Mouse (Mus musculus): ENCODE results near the gene Tbcb. TPM values are rescaled to one million over a fixed set of nuclear protein-coding genes. Genes with fewer than 3 reads are reported as not detected.
"Not testable (repeated sequence)": the region's sequence is repeated elsewhere in the genome, so short reads cannot be mapped to it uniquely, and the experiment has no call there.

The Tbcb gene
- polyA plus RNA-seq, 1 experiment from 2014 or later, result 260 TPM

GRCm38 (mm10) chr7:30216723-30217151 lies 15.3 kb downstream of the Tbcb start:
- H3K36me3 ChIP-seq (ENCODE audit: control insufficient read depth, insufficient read depth, low read length), result no peaks in the 10 kb centered on the region
- H3K27ac ChIP-seq (ENCODE audit: low read depth, low read length), result no peak overlapping the region
- no peak overlapping the region for H3K9ac ChIP-seq (ENCODE audit: low read length)
- peaks cover 7% of the 10 kb centered on the region; the same call in 1 of the 2 replicates for H3K4me1 ChIP-seq (ENCODE audit: control insufficient read depth, insufficient read depth, low read length)
- H3K9me3 ChIP-seq (ENCODE audit: control insufficient read depth, low read length), result no peaks in the 10 kb centered on the region
- under 1% methylated on average over 15 of the region's 16 CpGs for WGBS
- H3K4me2 ChIP-seq, result peak overlapping the region; percentile 35; the same call in 1 of the 2 replicates
- H3K4me3 ChIP-seq (ENCODE audit: low read depth, low read length), result no peak overlapping the region
- peak; percentile 81 for ATAC-seq (ENCODE audit: low FRiP score)
- peak; percentile 99 for DNase-seq (ENCODE audit: low spot score, missing footprints)
- H3K27me3 ChIP-seq (ENCODE audit: control insufficient read depth, insufficient read depth, low read length), result no peaks in the 10 kb centered on the region

DNA sequence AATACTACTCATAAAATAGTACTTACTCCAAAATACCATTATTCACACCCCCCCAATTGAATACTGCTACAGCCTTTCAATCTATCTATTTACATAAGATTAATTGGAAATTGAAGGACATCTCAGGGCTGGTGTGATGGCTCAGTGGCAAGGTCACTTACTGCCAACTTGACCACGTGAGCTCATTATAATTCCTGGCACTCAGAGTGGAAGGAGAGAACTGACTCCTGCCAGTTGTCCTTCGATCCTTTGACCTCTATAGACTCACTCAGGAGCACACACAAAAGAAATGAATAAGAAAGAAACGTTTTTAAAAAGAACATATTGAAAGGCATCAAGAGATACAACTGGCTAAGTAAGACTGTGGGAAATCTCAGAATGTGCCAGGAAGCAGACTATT lies 16.2 kb downstream of the Tbcb start:
- Histone ChIP-seq H3K27ac (ENCODE audit: low read depth, low read length) (no peak overlapping the region), H3K4me2 (no peak overlapping the region), H3K27me3 (ENCODE audit: control insufficient read depth, insufficient read depth, low read length) (no peaks in the 10 kb centered on the region), H3K4me3 (ENCODE audit: low read depth, low read length) (no peak overlapping the region), H3K36me3 (ENCODE audit: control insufficient read depth, insufficient read depth, low read length) (no peaks in the 10 kb centered on the region), H3K9ac (ENCODE audit: low read length) (no peak overlapping the region), H3K4me1 (ENCODE audit: control insufficient read depth, insufficient read depth, low read length) (peaks cover 7% of the 10 kb centered on the region; the same call in 1 of the 2 replicates), H3K9me3 (ENCODE audit: control insufficient read depth, low read length) (no peaks in the 10 kb centered on the region)
- 73% methylated on average over 3 of the region's 3 CpGs for WGBS
- ATAC-seq (ENCODE audit: low FRiP score) (no peak), DNase-seq (ENCODE audit: low spot score, missing footprints) (peak; percentile 26)

DNA sequence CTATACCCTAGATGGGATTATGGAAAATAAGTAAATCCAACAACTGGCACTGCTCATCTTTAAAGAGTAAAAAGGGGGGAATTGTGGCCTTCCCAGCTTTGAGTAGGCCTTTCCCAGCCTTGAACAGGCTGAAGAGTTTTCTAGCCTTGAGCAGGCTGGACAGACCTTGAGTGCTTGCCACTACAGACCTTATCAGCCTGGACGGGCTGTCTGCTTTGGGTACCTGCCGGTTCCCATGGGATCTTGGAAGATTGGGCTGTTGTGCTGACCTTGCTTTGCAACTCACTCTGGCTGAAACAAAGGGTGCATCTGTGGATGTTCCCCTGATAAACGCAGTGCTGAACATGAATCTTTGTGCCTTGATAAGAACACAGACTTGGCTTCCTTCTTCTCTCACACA lies 18.2 kb downstream of the Tbcb start:
- Histone ChIP-seq H3K9ac (ENCODE audit: low read length) (no peak overlapping the region), H3K9me3 (ENCODE audit: control insufficient read depth, low read length) (no peaks in the 10 kb centered on the region), H3K36me3 (ENCODE audit: control insufficient read depth, insufficient read depth, low read length) (no peaks in the 10 kb centered on the region), H3K4me2 (no peak overlapping the region), H3K27ac (ENCODE audit: low read depth, low read length) (no peak overlapping the region), H3K4me1 (ENCODE audit: control insufficient read depth, insufficient read depth, low read length) (no peaks in the 10 kb centered on the region), H3K27me3 (ENCODE audit: control insufficient read depth, insufficient read depth, low read length) (no peaks in the 10 kb centered on the region), H3K4me3 (ENCODE audit: low read depth, low read length) (no peak overlapping the region)
- 89% methylated on average over 3 of the region's 3 CpGs for WGBS
- no peak for DNase-seq (ENCODE audit: low spot score, missing footprints)
- no peak for ATAC-seq (ENCODE audit: low FRiP score)

GRCm38 (mm10) chr7:30211025-30211424 lies 21.0 kb downstream of the Tbcb start:
- Histone ChIP-seq H3K36me3 (ENCODE audit: control insufficient read depth, insufficient read depth, low read length) (no peaks in the 10 kb centered on the region), H3K4me1 (ENCODE audit: control insufficient read depth, insufficient read depth, low read length) (no peaks in the 10 kb centered on the region), H3K27ac (ENCODE audit: low read depth, low read length) (no peak overlapping the region), H3K4me2 (no peak overlapping the region), H3K9me3 (ENCODE audit: control insufficient read depth, low read length) (no peaks in the 10 kb centered on the region), H3K4me3 (ENCODE audit: low read depth, low read length) (no peak overlapping the region), H3K27me3 (ENCODE audit: control insufficient read depth, insufficient read depth, low read length) (no peaks in the 10 kb centered on the region), H3K9ac (ENCODE audit: low read length) (no peak overlapping the region)
- ATAC-seq (ENCODE audit: low FRiP score) (no peak), DNase-seq (ENCODE audit: low spot score, missing footprints) (peak; percentile 51)
- WGBS, result 25% methylated on average over 4 of the region's 4 CpGs

DNA sequence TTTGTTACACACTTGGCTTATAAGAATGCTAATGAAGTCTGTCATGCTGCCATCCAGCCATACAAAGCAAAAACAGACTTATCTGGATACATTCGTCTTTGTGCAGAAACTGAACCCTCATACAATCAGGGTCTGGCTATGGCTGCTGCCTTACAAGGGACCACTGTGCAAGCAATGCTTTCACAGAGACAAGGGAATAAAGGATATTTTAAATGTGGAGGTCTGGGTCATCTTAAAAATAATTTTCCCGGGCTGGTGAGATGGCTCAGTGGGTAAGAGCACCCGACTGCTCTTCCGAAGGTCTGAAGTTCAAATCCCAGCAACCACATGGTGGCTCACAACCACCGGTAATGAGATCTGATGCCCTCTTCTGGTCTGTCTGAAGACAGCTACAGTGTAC lies 25.7 kb downstream of the Tbcb start:
- H3K27me3 ChIP-seq (ENCODE audit: control insufficient read depth, insufficient read depth, low read length); H3K36me3 ChIP-seq (ENCODE audit: control insufficient read depth, insufficient read depth, low read length); H3K4me1 ChIP-seq (ENCODE audit: control insufficient read depth, insufficient read depth, low read length); ATAC-seq (ENCODE audit: low FRiP score); H3K27ac ChIP-seq (ENCODE audit: low read depth, low read length); H3K9ac ChIP-seq (ENCODE audit: low read length); H3K4me2 ChIP-seq; H3K9me3 ChIP-seq (ENCODE audit: control insufficient read depth, low read length); H3K4me3 ChIP-seq (ENCODE audit: low read depth, low read length): not testable (repeated sequence)
- DNase-seq (ENCODE audit: low spot score, missing footprints), result peak; percentile 53
- 59% methylated on average over 5 of the region's 5 CpGs for WGBS

DNA sequence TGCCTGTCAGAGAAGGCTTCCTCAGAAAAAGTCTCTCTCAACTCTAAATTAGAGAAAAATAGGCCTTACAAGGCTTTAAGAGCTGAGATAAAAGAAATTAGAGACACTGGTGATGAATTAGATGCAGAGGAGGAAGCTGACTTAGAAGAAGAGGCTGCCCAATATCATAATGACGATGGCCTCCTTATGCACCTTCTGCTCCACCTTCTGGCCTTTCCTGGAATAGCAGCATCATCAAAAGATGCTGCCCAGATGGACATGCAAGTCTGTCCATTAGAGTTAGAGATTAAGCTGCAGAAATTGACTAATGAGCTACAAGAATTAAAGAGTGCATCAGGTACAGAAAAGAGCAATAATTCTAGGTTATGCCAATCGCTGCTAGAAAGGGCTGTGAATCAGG lies 26.7 kb downstream of the Tbcb start:
- H3K9ac ChIP-seq (ENCODE audit: low read length), result no peak overlapping the region
- 4% methylated on average over 2 of the region's 2 CpGs for WGBS
- ATAC-seq (ENCODE audit: low FRiP score) (no peak), DNase-seq (ENCODE audit: low spot score, missing footprints) (peak; percentile 95)
- no peaks in the 10 kb centered on the region for H3K9me3 ChIP-seq (ENCODE audit: control insufficient read depth, low read length)
- no peak overlapping the region for H3K4me2 ChIP-seq
- H3K4me1 ChIP-seq (ENCODE audit: control insufficient read depth, insufficient read depth, low read length), result peaks cover 4% of the 10 kb centered on the region
- no peak overlapping the region for H3K4me3 ChIP-seq (ENCODE audit: low read depth, low read length)
- H3K27ac ChIP-seq (ENCODE audit: low read depth, low read length), result no peak overlapping the region
- no peaks in the 10 kb centered on the region for H3K36me3 ChIP-seq (ENCODE audit: control insufficient read depth, insufficient read depth, low read length)
- H3K27me3 ChIP-seq (ENCODE audit: control insufficient read depth, insufficient read depth, low read length), result no peaks in the 10 kb centered on the region

DNA sequence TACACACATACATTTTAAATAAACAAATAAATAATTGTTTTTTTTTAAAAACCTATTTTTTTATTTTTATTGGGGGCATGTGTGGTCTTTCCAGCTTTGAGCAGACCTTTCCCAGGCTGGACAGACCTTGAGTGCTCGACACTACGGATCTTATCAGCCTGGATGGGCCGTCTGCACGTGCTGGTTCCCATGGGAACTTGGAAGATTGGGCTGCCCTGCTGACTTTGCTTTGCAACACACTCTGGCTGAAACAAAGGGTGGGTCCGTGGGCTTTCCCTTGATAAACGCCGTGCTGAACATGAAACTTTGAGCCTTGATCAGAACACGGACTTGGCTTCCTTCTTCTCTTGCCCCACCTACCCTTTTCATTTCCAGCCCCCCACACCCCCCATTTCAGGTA lies 27.7 kb downstream of the Tbcb start:
- Histone ChIP-seq H3K27ac (ENCODE audit: low read depth, low read length) (no peak overlapping the region; the same call in 1 of the 2 replicates), H3K4me3 (ENCODE audit: low read depth, low read length) (no peak overlapping the region), H3K4me2 (no peak overlapping the region), H3K36me3 (ENCODE audit: control insufficient read depth, insufficient read depth, low read length) (no peaks in the 10 kb centered on the region), H3K9ac (ENCODE audit: low read length) (no peak overlapping the region), H3K4me1 (ENCODE audit: control insufficient read depth, insufficient read depth, low read length) (peaks cover 4% of the 10 kb centered on the region), H3K9me3 (ENCODE audit: control insufficient read depth, low read length) (no peaks in the 10 kb centered on the region), H3K27me3 (ENCODE audit: control insufficient read depth, insufficient read depth, low read length) (no peaks in the 10 kb centered on the region)
- WGBS, result 24% methylated on average over 8 of the region's 8 CpGs
- ATAC-seq (ENCODE audit: low FRiP score) (no peak), DNase-seq (ENCODE audit: low spot score, missing footprints) (no peak)

DNA sequence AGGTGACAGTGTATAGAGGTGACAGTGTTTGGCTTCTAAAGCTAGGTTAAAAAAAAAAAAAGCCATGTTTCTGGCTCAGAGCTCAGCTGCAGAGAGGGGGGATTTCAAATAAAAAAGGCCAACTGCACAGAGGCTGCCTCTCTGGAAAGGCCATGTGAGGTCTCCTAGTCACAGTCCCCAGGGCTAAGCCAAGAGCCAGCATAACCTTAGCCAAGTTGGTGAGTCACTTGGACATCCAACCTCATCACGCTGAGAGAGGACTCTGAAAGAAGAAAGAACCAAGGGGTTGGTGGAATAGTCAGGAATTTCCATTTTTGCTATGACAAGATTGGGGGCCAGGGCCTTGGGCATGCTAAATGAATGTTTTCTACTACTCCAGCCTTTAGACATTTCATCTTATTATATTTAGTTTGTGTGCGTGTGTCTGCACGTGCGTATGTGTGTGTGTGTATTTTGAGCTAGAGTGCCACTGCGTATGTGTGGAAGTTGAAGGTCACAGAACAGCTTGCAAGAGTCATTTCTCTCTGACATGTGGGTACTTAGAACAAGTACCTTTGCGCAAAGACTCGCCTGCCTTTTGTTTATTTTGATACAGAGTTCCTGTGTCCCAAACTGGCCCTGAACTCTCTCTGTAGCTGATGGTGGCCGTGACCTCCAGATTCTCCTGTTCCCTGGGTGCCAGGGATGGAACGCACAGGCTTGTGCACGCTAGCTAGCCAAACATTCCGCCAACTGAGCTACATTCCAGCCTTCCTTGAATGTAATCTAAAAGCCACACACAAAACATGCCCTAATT lies 29.0 kb downstream of the Tbcb start:
- Histone ChIP-seq H3K4me2 (no peak overlapping the region), H3K4me1 (ENCODE audit: control insufficient read depth, insufficient read depth, low read length) (peaks cover 4% of the 10 kb centered on the region), H3K27ac (ENCODE audit: low read depth, low read length) (no peak overlapping the region), H3K9ac (ENCODE audit: low read length) (no peak overlapping the region), H3K27me3 (ENCODE audit: control insufficient read depth, insufficient read depth, low read length) (no peaks in the 10 kb centered on the region), H3K4me3 (ENCODE audit: low read depth, low read length) (no peak overlapping the region), H3K36me3 (ENCODE audit: control insufficient read depth, insufficient read depth, low read length) (no peaks in the 10 kb centered on the region), H3K9me3 (ENCODE audit: control insufficient read depth, low read length) (no peaks in the 10 kb centered on the region)
- WGBS, result 82% methylated on average over 11 of the region's 11 CpGs
- ATAC-seq (ENCODE audit: low FRiP score) (no peak), DNase-seq (ENCODE audit: low spot score, missing footprints) (no peak)

GRCm38 (mm10) chr7:30200661-30201060 lies 31.4 kb downstream of the Tbcb start:
- H3K4me3 ChIP-seq (ENCODE audit: low read depth, low read length); H3K36me3 ChIP-seq (ENCODE audit: control insufficient read depth, insufficient read depth, low read length); DNase-seq (ENCODE audit: low spot score, missing footprints); ATAC-seq (ENCODE audit: low FRiP score); H3K4me1 ChIP-seq (ENCODE audit: control insufficient read depth, insufficient read depth, low read length); H3K4me2 ChIP-seq; H3K27me3 ChIP-seq (ENCODE audit: control insufficient read depth, insufficient read depth, low read length); H3K9me3 ChIP-seq (ENCODE audit: control insufficient read depth, low read length); H3K27ac ChIP-seq (ENCODE audit: low read depth, low read length); H3K9ac ChIP-seq (ENCODE audit: low read length): not testable (repeated sequence)
- 90% methylated on average over 5 of the region's 5 CpGs for WGBS
